Mouse (Mus musculus) forebrain, embryonic 14.5 days (tissue): ENCODE data around the gene Yipf1. TPM values are rescaled to one million over a fixed set of nuclear protein-coding genes. Genes with fewer than 3 reads are reported as not detected.

Source experiments
- ATAC-seq: fragments of 200-750 bp; cut with Nextera tagmentation; 2 replicates; pipeline ENCODE4 v1.8.0; 2017; ENCODE audit warnings: mild to moderate bottlenecking, moderate library complexity
- DNase-seq: peaks from one replicate; pipeline ENCODE4 v3.0.0-alpha.2; 2015; ENCODE audit warnings: low spot score
- H3K27ac ChIP-seq: fragments of 300-500 bp; sonication (generic); 2 replicates; pipeline ENCODE4 v1.5.1; 2014; ENCODE audit warnings: low read depth, mild to moderate bottlenecking, control low read depth, low read length, moderate library complexity
- H3K27me3 ChIP-seq: fragments of 300-500 bp; sonication (generic); replicated peaks from 2 replicates; pipeline ENCODE4 v1.6.1; 2014; ENCODE audit warnings: low read length, control low read depth, mixed read lengths; ENCODE audit not compliant: control insufficient read depth, insufficient read depth
- H3K36me3 ChIP-seq: fragments of 300-500 bp; sonication (generic); 2 replicates; pipeline ENCODE4 v1.6.1; 2014; ENCODE audit warnings: low read length, control low read depth; ENCODE audit not compliant: control insufficient read depth, insufficient read depth
- H3K4me1 ChIP-seq: fragments of 300-500 bp; sonication (generic); 2 replicates; pipeline ENCODE4 v1.6.1; 2014; ENCODE audit warnings: antibody characterized with exemption, low read length, control low read depth; ENCODE audit not compliant: control insufficient read depth, insufficient read depth
- H3K4me2 ChIP-seq: fragments of 300-500 bp; sonication (generic); 2 replicates; pipeline ENCODE4 v1.6.1; 2014; ENCODE audit warnings: mild to moderate bottlenecking, control low read depth, low read length
- H3K4me3 ChIP-seq: fragments of 300-500 bp; sonication (generic); 2 replicates; pipeline ENCODE4 v1.5.1; 2014; ENCODE audit warnings: low read depth, low read length, control low read depth
- H3K9ac ChIP-seq: fragments of 300-500 bp; sonication (generic); 2 replicates; pipeline ENCODE4 v1.6.1; 2014; ENCODE audit warnings: mild to moderate bottlenecking, low read length, control low read depth, moderate library complexity
- H3K9me3 ChIP-seq: fragments of 300-500 bp; sonication (generic); replicated peaks from 2 replicates; pipeline ENCODE4 v1.6.1; 2016; ENCODE audit warnings: low read length, control low read depth, mixed read lengths; ENCODE audit not compliant: control insufficient read depth
- WGBS: fragments of 180-500 bp; shearing (Covaris S2); extraction: QIAGEN DNeasy Blood & Tissue Kit; methylation state at CpG from one replicate; pipeline ENCODE4 v1.1.7; 2014; 5-methylcytosine and 5-hydroxymethylcytosine counted together
- polyA plus RNA-seq: library from polyadenylated mRNA; unstranded; fragments of >200 nt; fragmentation: Nextera tagmentation; extraction: Ambion mirVana; gene quantifications from 2 replicates; pipeline ENCODE4 v1.2.1, GENCODE M21; 2014

Yipf1 gene
- polyA plus RNA-seq, 1 experiment from 2014 or later, result 66.4 TPM

- H3K4me1 ChIP-seq, result no peaks in the 10 kb centered on the region
- H3K27ac ChIP-seq, result no peak overlapping the region
- no peaks in the 10 kb centered on the region for H3K9me3 ChIP-seq
- H3K4me3 ChIP-seq, result no peak overlapping the region
- no peak overlapping the region for H3K4me2 ChIP-seq
- no peak overlapping the region for H3K9ac ChIP-seq
- no peaks in the 10 kb centered on the region for H3K27me3 ChIP-seq
- H3K36me3 ChIP-seq, result peaks cover 70% of the 10 kb centered on the region
- WGBS, result 93% methylated on average over 4 of the region's 4 CpGs
- DNase-seq (no peak), ATAC-seq (no peak)
Measured at GRCm38 (mm10) chr4:107374677-107375076, 60.5 kb downstream of the Yipf1 start.

GRCm38 (mm10) chr4:107378954-107379353, 64.8 kb downstream of the Yipf1 start:
- ATAC-seq, result no peak
- Histone ChIP-seq H3K27me3 (no peaks in the 10 kb centered on the region), H3K4me1 (no peaks in the 10 kb centered on the region), H3K27ac (no peak overlapping the region), H3K9ac (no peak overlapping the region), H3K4me2 (no peak overlapping the region), H3K4me3 (no peak overlapping the region), H3K9me3 (no peaks in the 10 kb centered on the region), H3K36me3 (peaks cover 70% of the 10 kb centered on the region)
- DNase-seq, result no peak
- WGBS, result 93% methylated on average over 6 of the region's 6 CpGs

- WGBS, result 87% methylated on average over 7 of the region's 7 CpGs
- no peak overlapping the region for H3K4me3 ChIP-seq
Measured at GRCm38 (mm10) chr4:107380871-107381270, 66.7 kb downstream of the Yipf1 start.

GRCm38 (mm10) chr4:107387038-107387437, 72.9 kb downstream of the Yipf1 start:
- ATAC-seq (no peak), DNase-seq (peak; percentile 70)
- peaks cover 81% of the 10 kb centered on the region for H3K36me3 ChIP-seq
- no peaks in the 10 kb centered on the region for H3K4me1 ChIP-seq
- 77% methylated on average over 4 of the region's 4 CpGs for WGBS
- H3K27me3 ChIP-seq, result no peaks in the 10 kb centered on the region
- H3K27ac ChIP-seq, result no peak overlapping the region
- no peaks in the 10 kb centered on the region for H3K9me3 ChIP-seq
- H3K9ac ChIP-seq, result no peak overlapping the region
- no peak overlapping the region for H3K4me3 ChIP-seq
- no peak overlapping the region for H3K4me2 ChIP-seq

More at GRCm38 (mm10) chr4:107380871-107381270, 66.7 kb downstream of the Yipf1 start:
- Histone ChIP-seq H3K27me3 (no peaks in the 10 kb centered on the region), H3K9ac (no peak overlapping the region), H3K27ac (no peak overlapping the region), H3K9me3 (no peaks in the 10 kb centered on the region), H3K36me3 (peaks cover 66% of the 10 kb centered on the region), H3K4me2 (no peak overlapping the region), H3K4me1 (no peaks in the 10 kb centered on the region)
- DNase-seq (no peak), ATAC-seq (no peak)

- Histone ChIP-seq H3K36me3 (peaks cover 83% of the 10 kb centered on the region), H3K27me3 (no peaks in the 10 kb centered on the region), H3K4me3 (no peak overlapping the region), H3K9me3 (no peaks in the 10 kb centered on the region), H3K4me2 (no peak overlapping the region), H3K4me1 (no peaks in the 10 kb centered on the region), H3K27ac (no peak overlapping the region), H3K9ac (no peak overlapping the region)
- 70% methylated on average over 8 of the region's 8 CpGs for WGBS
- ATAC-seq (no peak; the same call in 1 of the 2 replicates), DNase-seq (peak; percentile 37)
Measured at GRCm38 (mm10) chr4:107387465-107387864, 73.3 kb downstream of the Yipf1 start.

GRCm38 (mm10) chr4:107388291-107388690, 74.1 kb downstream of the Yipf1 start:
- no peak overlapping the region for H3K27ac ChIP-seq
- H3K4me3 ChIP-seq, result no peak overlapping the region
- ATAC-seq (no peak), DNase-seq (no peak)
- H3K4me2 ChIP-seq, result no peak overlapping the region
- WGBS, result 95% methylated on average over 2 of the region's 2 CpGs
- H3K27me3 ChIP-seq, result no peaks in the 10 kb centered on the region
- no peak overlapping the region for H3K9ac ChIP-seq
- no peaks in the 10 kb centered on the region for H3K9me3 ChIP-seq
- H3K36me3 ChIP-seq, result peaks cover 83% of the 10 kb centered on the region
- no peaks in the 10 kb centered on the region for H3K4me1 ChIP-seq

GRCm38 (mm10) chr4:107389345-107389744, 75.2 kb downstream of the Yipf1 start:
- Histone ChIP-seq H3K27me3 (no peaks in the 10 kb centered on the region), H3K27ac (no peak overlapping the region), H3K9me3 (no peaks in the 10 kb centered on the region), H3K4me3 (no peak overlapping the region), H3K36me3 (peaks cover 86% of the 10 kb centered on the region), H3K4me1 (no peaks in the 10 kb centered on the region), H3K9ac (no peak overlapping the region), H3K4me2 (no peak overlapping the region)
- ATAC-seq, result no peak
- DNase-seq, result no peak
- WGBS, result 93% methylated on average over 3 of the region's 3 CpGs

GRCm38 (mm10) chr4:107393771-107394170, 79.6 kb downstream of the Yipf1 start:
- Histone ChIP-seq H3K36me3 (peaks cover 75% of the 10 kb centered on the region), H3K9ac (no peak overlapping the region)

More at GRCm38 (mm10) chr4:107393771-107394170, 79.6 kb downstream of the Yipf1 start:
- 95% methylated on average over 2 of the region's 2 CpGs for WGBS
- H3K27me3 ChIP-seq, result no peaks in the 10 kb centered on the region
- ATAC-seq (no peak), DNase-seq (no peak)
- H3K4me3 ChIP-seq, result no peak overlapping the region
- no peaks in the 10 kb centered on the region for H3K4me1 ChIP-seq
- no peak overlapping the region for H3K27ac ChIP-seq
- no peak overlapping the region for H3K4me2 ChIP-seq
- H3K9me3 ChIP-seq, result no peaks in the 10 kb centered on the region
